Mouse (Mus musculus) limb, embryonic 14.5 days (tissue): ENCODE data around the gene Arid5b. TPM values are rescaled to one million over a fixed set of nuclear protein-coding genes. Genes with fewer than 3 reads are reported as not detected.
A peak's percentile ranks its signal among the peaks of the same experiment; 100 is the strongest.

Experiments
- ATAC-seq: fragments of 200-750 bp; cut with Nextera tagmentation; 2 replicates; pipeline ENCODE4 v1.8.0; 2017; ENCODE audit warnings: low read depth, moderate number of reproducible peaks, moderate TSS enrichment; ENCODE audit not compliant: low FRiP score
- DNase-seq: peaks from one replicate; pipeline ENCODE4 v3.0.0-alpha.2; 2015; ENCODE audit warnings: low spot score
- H3K27ac ChIP-seq: fragments of 300-500 bp; sonication (generic); replicated peaks from 2 replicates; pipeline ENCODE4 v1.5.1; 2014; ENCODE audit warnings: low read depth, mild to moderate bottlenecking, low read length, moderate library complexity, mixed read lengths
- H3K27me3 ChIP-seq: fragments of 300-500 bp; sonication (generic); 2 replicates; pipeline ENCODE4 v1.6.1; 2014; ENCODE audit warnings: low read length, mixed read lengths; ENCODE audit not compliant: control insufficient read depth, insufficient read depth
- H3K36me3 ChIP-seq: fragments of 300-500 bp; sonication (generic); 2 replicates; pipeline ENCODE4 v1.6.1; 2014; ENCODE audit warnings: mild to moderate bottlenecking, low read length, moderate library complexity, mixed read lengths; ENCODE audit not compliant: control insufficient read depth, insufficient read depth
- H3K4me1 ChIP-seq: fragments of 300-500 bp; sonication (generic); 2 replicates; pipeline ENCODE4 v1.6.1; 2014; ENCODE audit warnings: antibody characterized with exemption, low read length, mixed read lengths; ENCODE audit not compliant: control insufficient read depth, insufficient read depth
- H3K4me2 ChIP-seq: fragments of 300-500 bp; sonication (generic); replicated peaks from 2 replicates; pipeline ENCODE4 v1.6.1; 2014; ENCODE audit warnings: low read depth, mild to moderate bottlenecking, low read length, moderate library complexity; ENCODE audit not compliant: severe bottlenecking
- H3K4me3 ChIP-seq: fragments of 300-500 bp; sonication (generic); replicated peaks from 2 replicates; pipeline ENCODE4 v1.5.1; 2014; ENCODE audit warnings: low read length
- H3K9ac ChIP-seq: fragments of 300-500 bp; sonication (generic); 2 replicates; pipeline ENCODE4 v1.6.1; 2014; ENCODE audit warnings: mild to moderate bottlenecking, low read depth, low read length, moderate library complexity; ENCODE audit not compliant: severe bottlenecking
- H3K9me3 ChIP-seq: fragments of 300-500 bp; sonication (generic); 2 replicates; pipeline ENCODE4 v1.6.1; 2016; ENCODE audit warnings: low read length; ENCODE audit not compliant: control insufficient read depth
- POLR2A ChIP-seq: fragments of 200-500 bp; IDR thresholded peaks from 2 replicates; pipeline ENCODE4 v1.8.0; 2012; ENCODE audit warnings: inconsistent platforms, mild to moderate bottlenecking, moderate library complexity, borderline replicate concordance; ENCODE audit not compliant: insufficient read depth, insufficient read length; ENCODE audit errors: extremely low read depth
- WGBS: fragments of 180-500 bp; shearing (Covaris S2); extraction: QIAGEN DNeasy Blood & Tissue Kit; methylation state at CpG from one replicate; pipeline ENCODE4 v1.1.7; 2014; 5-methylcytosine and 5-hydroxymethylcytosine counted together
- polyA plus RNA-seq, 2 experiments: library from polyadenylated mRNA; depleted of rRNA in 1 of 2; stranded (reverse) in 1 of 2; unstranded in 1 of 2; fragments of >200 nt; fragmentation: Nextera tagmentation in 1 of 2; extraction: Ambion mirVana in 1 of 2; gene quantifications; 2 replicates each; pipeline versions ENCODE4 v1.2.1 to v1.2.3; 2012 to 2014

The Arid5b gene
- polyA plus RNA-seq, 2 experiments = 14.1 to 41.0 TPM

DNA sequence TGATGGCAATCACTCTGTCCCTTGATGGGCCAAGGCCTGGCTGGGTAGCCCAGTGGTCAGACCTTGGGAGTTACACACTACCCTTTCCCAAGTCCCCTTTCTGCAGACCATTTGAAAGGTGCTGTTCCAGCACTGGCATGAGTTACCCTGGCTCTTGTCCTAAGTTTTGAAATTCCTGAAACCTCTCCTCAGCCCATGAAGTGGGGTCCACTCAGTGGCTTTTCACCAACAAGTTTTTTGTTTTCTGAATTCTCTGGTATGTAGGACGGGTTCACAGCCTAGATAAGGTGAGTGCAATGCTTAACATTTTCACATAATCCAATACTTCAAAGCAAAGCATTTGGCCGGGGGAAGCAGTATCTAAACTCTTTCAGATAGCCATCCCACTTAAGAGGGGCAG is 183.4 kb downstream of the Arid5b start:
- DNase-seq = no peak
- H3K4me3 ChIP-seq = no peak overlapping the region
- H3K27me3 ChIP-seq = no peaks in the 10 kb centered on the region
- no peak for TF ChIP-seq POLR2A
- peaks cover under 1% of the 10 kb centered on the region; the same call in 1 of the 2 replicates for H3K4me1 ChIP-seq
- H3K4me2 ChIP-seq = no peak overlapping the region
- no peak overlapping the region for H3K9ac ChIP-seq
- H3K27ac ChIP-seq = no peak overlapping the region
- no peaks in the 10 kb centered on the region for H3K9me3 ChIP-seq
- WGBS = 85% methylated on average over 2 of the region's 2 CpGs
- no peak for ATAC-seq
- H3K36me3 ChIP-seq = peaks cover 41% of the 10 kb centered on the region

DNA sequence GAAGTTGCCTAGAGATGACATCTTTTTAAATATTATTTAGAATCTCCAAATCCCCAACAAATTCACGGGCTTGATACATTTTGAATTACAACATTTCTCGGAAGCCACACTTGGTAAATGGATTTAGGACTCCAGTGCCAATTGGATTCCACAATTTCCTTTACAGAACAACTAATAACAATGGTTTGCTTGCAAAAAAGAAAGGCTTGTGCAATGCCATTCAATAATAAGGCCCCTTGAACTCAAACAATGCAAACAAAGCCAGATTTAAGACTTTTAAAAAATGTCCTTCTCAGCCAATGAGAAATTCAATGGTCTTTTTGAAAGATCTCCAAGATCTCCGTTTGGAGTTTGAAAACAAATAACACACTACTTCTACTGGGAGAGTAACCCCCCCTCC is 185.0 kb downstream of the Arid5b start:
- H3K4me2 ChIP-seq = no peak overlapping the region
- H3K36me3 ChIP-seq = peaks cover 36% of the 10 kb centered on the region
- DNase-seq (no peak), ATAC-seq (no peak)
- WGBS = 86% methylated on average over 3 of the region's 3 CpGs
- no peak overlapping the region for H3K9ac ChIP-seq
- H3K4me1 ChIP-seq = peaks cover 4% of the 10 kb centered on the region; the same call in 1 of the 2 replicates
- H3K9me3 ChIP-seq = no peaks in the 10 kb centered on the region
- no peak for TF ChIP-seq POLR2A
- H3K27ac ChIP-seq = no peak overlapping the region
- H3K27me3 ChIP-seq = no peaks in the 10 kb centered on the region
- no peak overlapping the region for H3K4me3 ChIP-seq

DNA sequence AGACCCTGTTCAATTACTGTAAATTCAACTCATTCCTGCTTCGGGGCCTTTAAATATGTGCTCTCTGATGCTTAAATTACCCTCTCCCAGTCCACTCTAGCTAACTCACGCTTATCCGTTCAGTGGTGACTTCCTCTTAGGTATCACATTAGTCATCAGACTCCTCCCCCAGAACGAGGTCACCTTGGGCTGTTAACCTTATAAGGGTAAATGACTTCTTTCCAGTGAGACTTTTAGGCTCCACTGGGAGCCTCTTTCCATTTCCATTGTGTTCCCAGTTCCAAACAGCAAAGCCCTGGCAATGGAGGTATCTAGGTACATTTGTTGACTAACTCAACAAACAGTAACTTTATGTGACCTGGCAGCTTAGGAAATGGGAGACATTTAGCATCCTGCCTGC is 186.7 kb downstream of the Arid5b start:
- Histone ChIP-seq H3K27ac (no peak overlapping the region), H3K4me2 (no peak overlapping the region), H3K4me1 (peaks cover 11% of the 10 kb centered on the region; the same call in 1 of the 2 replicates), H3K36me3 (peaks cover 19% of the 10 kb centered on the region), H3K9ac (no peak overlapping the region), H3K27me3 (no peaks in the 10 kb centered on the region), H3K9me3 (no peaks in the 10 kb centered on the region), H3K4me3 (no peak overlapping the region)
- 75% methylated on average over 4 of the region's 4 CpGs for WGBS
- no peak for DNase-seq
- no peak for TF ChIP-seq POLR2A
- ATAC-seq = no peak

DNA sequence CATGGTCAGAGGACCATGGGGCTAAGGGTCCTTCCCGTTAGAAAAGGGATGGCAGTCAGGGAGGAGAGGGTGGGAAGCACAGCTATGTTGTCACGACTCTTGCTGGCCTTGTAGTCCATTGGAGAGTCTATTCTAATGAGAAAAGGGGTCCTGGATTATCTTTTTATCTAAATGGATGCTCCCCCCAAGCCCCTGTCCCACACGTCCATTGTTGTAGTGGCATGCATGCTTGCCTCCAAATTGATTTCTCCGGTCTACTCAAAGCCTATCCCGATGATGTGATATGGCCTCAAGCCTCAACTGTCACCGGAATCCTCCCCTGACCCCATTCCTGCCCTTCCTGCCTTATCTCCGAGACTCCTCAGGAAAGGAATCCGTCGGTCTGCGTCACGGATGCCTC is 187.5 kb downstream of the Arid5b start:
- Histone ChIP-seq H3K27ac (no peak overlapping the region), H3K4me1 (peaks cover 14% of the 10 kb centered on the region; the same call in 1 of the 2 replicates), H3K9me3 (no peaks in the 10 kb centered on the region), H3K9ac (no peak overlapping the region), H3K36me3 (peaks cover 11% of the 10 kb centered on the region; the same call in 1 of the 2 replicates), H3K27me3 (no peaks in the 10 kb centered on the region), H3K4me3 (no peak overlapping the region), H3K4me2 (no peak overlapping the region)
- WGBS = 89% methylated on average over 11 of the region's 11 CpGs
- ATAC-seq (no peak), DNase-seq (no peak)
- no peak for TF ChIP-seq POLR2A

DNA sequence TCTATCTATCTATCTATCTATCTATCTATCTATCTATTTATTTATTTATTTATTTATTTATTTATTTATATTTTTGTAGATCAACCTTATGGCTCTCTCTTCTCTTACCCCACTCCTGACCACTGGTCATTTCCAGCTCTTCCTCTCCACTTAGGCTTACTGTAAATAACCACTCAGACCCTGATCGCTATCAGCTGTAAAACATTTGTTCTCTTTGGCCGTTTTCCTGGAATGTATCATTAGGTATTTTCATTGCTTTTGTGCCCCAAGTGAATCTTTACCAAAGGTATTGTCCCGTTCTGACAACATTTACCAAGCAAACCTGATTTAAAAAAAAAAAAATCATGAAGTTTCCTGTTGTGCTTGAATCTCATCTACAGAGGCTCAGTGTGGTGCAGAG is 188.0 kb downstream of the Arid5b start:
- Histone ChIP-seq H3K9me3 (no peaks in the 10 kb centered on the region), H3K4me1 (peaks cover 14% of the 10 kb centered on the region; the same call in 1 of the 2 replicates), H3K27ac (no peak overlapping the region), H3K36me3 (peaks cover 6% of the 10 kb centered on the region; the same call in 1 of the 2 replicates), H3K4me2 (no peak overlapping the region), H3K4me3 (no peak overlapping the region), H3K9ac (no peak overlapping the region), H3K27me3 (no peaks in the 10 kb centered on the region)
- TF ChIP-seq POLR2A = no peak
- no peak for ATAC-seq
- DNase-seq = no peak
- 60% methylated on average over 3 of the region's 3 CpGs for WGBS

DNA sequence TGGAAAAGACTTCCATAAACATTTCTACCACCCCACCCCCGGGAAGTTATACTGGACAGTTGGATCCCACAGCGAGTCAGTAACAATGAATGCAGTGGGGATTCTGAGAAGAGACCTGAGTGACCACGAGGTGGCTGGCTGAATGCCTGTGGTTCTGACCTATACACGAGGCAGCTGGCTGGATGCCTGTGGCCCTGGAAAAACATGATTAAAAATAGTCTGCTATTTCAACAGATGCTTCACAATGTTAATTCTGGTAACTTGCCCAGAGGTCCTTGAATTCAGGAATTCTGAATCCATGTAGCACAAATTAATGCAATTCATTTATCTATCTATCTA is 188.4 kb downstream of the Arid5b start:
- WGBS = 63% methylated on average over 4 of the region's 4 CpGs
- Histone ChIP-seq H3K4me1 (peaks cover 14% of the 10 kb centered on the region; the same call in 1 of the 2 replicates), H3K36me3 (0 out of 2 replicates have a peak, but pooled peaks cover 2% of the 10 kb centered on the region), H3K4me3 (no peak overlapping the region), H3K4me2 (no peak overlapping the region), H3K27ac (no peak overlapping the region), H3K9ac (no peak overlapping the region), H3K27me3 (no peaks in the 10 kb centered on the region), H3K9me3 (no peaks in the 10 kb centered on the region)
- TF ChIP-seq POLR2A = no peak
- DNase-seq (peak; percentile 71), ATAC-seq (no peak)
